Comparison of ENCODE assay signal across 8 mouse cellular contexts in the genomic region with DNA sequence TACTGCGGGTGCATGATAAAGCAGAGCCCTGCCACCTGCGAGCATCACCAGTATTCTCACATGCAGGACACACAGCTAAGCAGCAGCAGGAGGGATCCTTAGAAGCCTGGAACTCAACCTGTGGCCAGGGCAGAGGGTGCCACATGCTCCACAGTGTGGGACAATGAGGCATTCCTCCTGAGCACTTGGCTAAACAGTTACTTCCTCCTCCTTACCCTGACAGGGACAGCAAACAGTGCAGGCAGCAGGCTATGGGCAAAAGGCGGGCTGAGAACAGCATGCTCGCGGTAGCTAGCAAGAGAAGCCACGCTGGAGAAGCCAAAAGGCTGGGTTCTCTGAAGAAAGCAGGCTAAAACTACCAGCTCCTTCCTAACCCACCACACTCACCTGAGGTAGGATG. TPM values are rescaled to one million over a fixed set of nuclear protein-coding genes. Genes with fewer than 3 reads are reported as not detected.
DNase-seq lines count a peak whose midpoint lies in the region; ATAC-seq and TF ChIP-seq lines count a peak whose summit lies in the region.

No protein-coding gene starts in this region.

- no peak overlapping the region for H3K4me3 ChIP-seq in heart, postnatal 0 days (ENCODE audit: low read depth, low read length)
- no peak overlapping the region for H3K4me3 ChIP-seq in neural tube, embryonic 15.5 days (replicated peaks)
- no peak overlapping the region for H3K4me3 ChIP-seq in hindbrain, embryonic 13.5 days

- peaks cover 64% of the 10 kb centered on the region for H3K4me1 ChIP-seq in heart, postnatal 0 days (ENCODE audit: control insufficient read depth, insufficient read depth)
- peaks cover 10% of the 10 kb centered on the region; the same call in 1 of the 2 replicates for H3K4me1 ChIP-seq in neural tube, embryonic 15.5 days
- peaks cover 21% of the 10 kb centered on the region for H3K4me1 ChIP-seq in hindbrain, embryonic 13.5 days (replicated peaks)

- no peak for TF ChIP-seq EP300 in heart, postnatal 0 days (IDR thresholded peaks at IDR 0.05; ENCODE audit: low read depth)

- ATAC-seq in heart, postnatal 0 days (ENCODE audit: insufficient read depth, low read depth), result no peak
- ATAC-seq in neural tube, embryonic 15.5 days (ENCODE audit: low FRiP score), result no peak
- ATAC-seq in hindbrain, embryonic 13.5 days (ENCODE audit: low FRiP score), result no peak

- H3K36me3 ChIP-seq in heart, postnatal 0 days (replicated peaks; ENCODE audit: control insufficient read depth, insufficient read depth, low read length), result peaks cover 21% of the 10 kb centered on the region; the same call in 1 of the 2 replicates
- 0 out of 2 replicates have a peak, but pooled peaks cover 3% of the 10 kb centered on the region for H3K36me3 ChIP-seq in neural tube, embryonic 15.5 days
- 0 out of 2 replicates have a peak, but pooled peaks cover 8% of the 10 kb centered on the region for H3K36me3 ChIP-seq in hindbrain, embryonic 13.5 days

- H3K27ac ChIP-seq in heart, postnatal 0 days (ENCODE audit: low read depth), result peak overlapping the region; percentile 64
- H3K27ac ChIP-seq in neural tube, embryonic 15.5 days (replicated peaks), result no peak overlapping the region
- no peak overlapping the region for H3K27ac ChIP-seq in hindbrain, embryonic 13.5 days

- no peak overlapping the region for H3K4me2 ChIP-seq in heart, postnatal 0 days (ENCODE audit: low read depth, low read length)
- no peak overlapping the region for H3K4me2 ChIP-seq in neural tube, embryonic 15.5 days
- no peak overlapping the region for H3K4me2 ChIP-seq in hindbrain, embryonic 13.5 days

- intact Hi-C loops in heart, postnatal 10 days (cut with DNase I), result no loop called here

- H3K9ac ChIP-seq in heart, postnatal 0 days (replicated peaks; ENCODE audit: low read depth, low read length), result no peak overlapping the region
- H3K9ac ChIP-seq in neural tube, embryonic 15.5 days (replicated peaks), result no peak overlapping the region
- peak overlapping the region; percentile 30; the same call in 1 of the 2 replicates for H3K9ac ChIP-seq in hindbrain, embryonic 13.5 days

- H3K27me3 ChIP-seq in heart, postnatal 0 days (ENCODE audit: control insufficient read depth, insufficient read depth, low read length), result no peaks in the 10 kb centered on the region
- no peaks in the 10 kb centered on the region for H3K27me3 ChIP-seq in neural tube, embryonic 15.5 days (replicated peaks)
- no peaks in the 10 kb centered on the region for H3K27me3 ChIP-seq in hindbrain, embryonic 13.5 days

- WGBS in heart, postnatal 0 days, result 24% methylated on average over 6 of the region's 6 CpGs
- 12% methylated on average over 6 of the region's 6 CpGs for WGBS in neural tube, embryonic 15.5 days
- 13% methylated on average over 6 of the region's 6 CpGs for WGBS in hindbrain, embryonic 13.5 days

- no peaks in the 10 kb centered on the region for H3K9me3 ChIP-seq in heart, postnatal 0 days (replicated peaks; ENCODE audit: control insufficient read depth, low read length)
- no peaks in the 10 kb centered on the region for H3K9me3 ChIP-seq in neural tube, embryonic 15.5 days (replicated peaks)
- H3K9me3 ChIP-seq in hindbrain, embryonic 13.5 days, result no peaks in the 10 kb centered on the region

- TF ChIP-seq CTCF in heart, postnatal 0 days (IDR thresholded peaks at IDR 0.05; ENCODE audit: low read depth), result no peak

- no peak for DNase-seq in heart, postnatal 0 days (ENCODE audit: low spot score)
- DNase-seq in heart, postnatal 10 days, result no peak
- DNase-seq in neural tube, embryonic 10.5 days (ENCODE audit: extremely low spot score, low spot score), result peak; percentile 34
- DNase-seq in yolk sac, embryonic 10.5 days (ENCODE audit: low spot score), result peak; percentile 43
- no peak for DNase-seq in right cerebral cortex, postnatal 25 days
- no peak for DNase-seq in thymus, postnatal 0 days (ENCODE audit: low spot score)

RNA-seq across cellular contexts. Expression of a gene that starts 14.2 kb away (rescaled TPM):
- 62.0 and 63.6 TPM in 2 replicates for total RNA-seq in heart, postnatal 0 days (2014; rRNA removed; ENCODE audit: low replicate concordance)
- polyA plus RNA-seq in heart, postnatal 0 days (2015; fragmentation: Nextera tagmentation; extraction: Ambion mirVana), result 15.7 and 17.5 TPM in 2 replicates
- 100 to 1,000 TPM; 206 to 221 TPM for total RNA-seq in heart, postnatal 10 days (2021)
- polyA plus RNA-seq in neural tube, embryonic 15.5 days (2015; fragmentation: Nextera tagmentation; extraction: Ambion mirVana), result 9.6 and 17.7 TPM in 2 replicates
- polyA plus RNA-seq in hindbrain, embryonic 13.5 days (2015; fragmentation: Nextera tagmentation; extraction: Ambion mirVana), result 14.5 and 14.9 TPM in 2 replicates
- polyA plus RNA-seq in thymus, postnatal 0 days (2015; fragmentation: Nextera tagmentation; extraction: Ambion mirVana), result 62.3 and 71.0 TPM in 2 replicates

Comparison
In these comparisons a context has a peak if more than half of its experiments do, and no peak if none do; other contexts are left out.
1. DNase-seq: peak in neural tube, embryonic 10.5 days (single experiment) and yolk sac, embryonic 10.5 days (single experiment); none in heart, postnatal 0 days (single experiment), heart, postnatal 10 days (0 of 2), right cerebral cortex, postnatal 25 days (single experiment) and thymus, postnatal 0 days (single experiment).